ENCODE assay signal across 8 mouse cellular contexts in genomic region chr11:99023500-99024467, GRCm38 (mm10). TPM values are rescaled to one million over a fixed set of nuclear protein-coding genes. Genes with fewer than 3 reads are reported as not detected.
DNase-seq lines count a peak whose midpoint lies in the region; ATAC-seq and TF ChIP-seq lines count a peak whose summit lies in the region.

Top2a (minus strand) TSS chr11:99024189.

- H3K4me3 ChIP-seq in hindbrain, embryonic 10.5 days, result peak within 1 kb of the TSS; percentile 87
- H3K4me3 ChIP-seq in lung, postnatal 0 days (ENCODE audit: low read depth, low read length), result peak within 1 kb of the TSS; percentile 79

- peak; percentile 97 for DNase-seq in Muller cell, postnatal 12 days (ENCODE audit: inconsistent ontology term)
- DNase-seq in cerebellum, adult 9-10 months, result peak; percentile 100
- peak; percentile 96 for DNase-seq in hindbrain, embryonic 10.5 days (ENCODE audit: low spot score)
- peak; percentile 95 for DNase-seq in layer of hippocampus, adult 9-11 months
- DNase-seq in lung, postnatal 0 days (ENCODE audit: low spot score), result peak; percentile 98
- DNase-seq in ovary, postnatal 14 days (ENCODE audit: low spot score), result peak; percentile 99
- peak; percentile 92 for DNase-seq in thymus, postnatal 14 days

- peak within 1 kb of the TSS; percentile 68 for H3K4me2 ChIP-seq in lung, postnatal 0 days (replicated peaks; ENCODE audit: low read depth, low read length)

- H3K4me1 ChIP-seq in hindbrain, embryonic 10.5 days (replicated peaks), result peaks cover 30% of the 10 kb centered on the region
- 0 out of 2 replicates have a peak, but pooled peaks cover 4% of the 10 kb centered on the region for H3K4me1 ChIP-seq in lung, postnatal 0 days (ENCODE audit: insufficient read depth, low read depth, low read length)

- under 1% methylated on average over 54 of the region's 54 CpGs for WGBS in hindbrain, embryonic 10.5 days
- under 1% methylated on average over 54 of the region's 54 CpGs for WGBS in lung, postnatal 0 days

- TF ChIP-seq EP300 in lung, postnatal 0 days (IDR thresholded peaks at IDR 0.05), result peak; percentile 93

- no peaks in the 10 kb centered on the region for H3K27me3 ChIP-seq in hindbrain, embryonic 10.5 days (ENCODE audit: insufficient read depth, poor library complexity, severe bottlenecking)
- H3K27me3 ChIP-seq in lung, postnatal 0 days (replicated peaks; ENCODE audit: insufficient read depth, low read length), result no peaks in the 10 kb centered on the region

- no peak for TF ChIP-seq CTCF in lung, postnatal 0 days (IDR thresholded peaks at IDR 0.05)

- peak within 1 kb of the TSS; percentile 97 for H3K27ac ChIP-seq in hindbrain, embryonic 10.5 days
- H3K27ac ChIP-seq in lung, postnatal 0 days (ENCODE audit: low read length), result no peak within 1 kb of the TSS

- H3K36me3 ChIP-seq in hindbrain, embryonic 10.5 days, result peaks cover 39% of the 10 kb centered on the region
- no peaks in the 10 kb centered on the region for H3K36me3 ChIP-seq in lung, postnatal 0 days (ENCODE audit: insufficient read depth, low read length)

- ATAC-seq in frontal cortex, adult (ENCODE audit: low TSS enrichment), result peak; percentile 100
- ATAC-seq in lung, postnatal 0 days, result peak; percentile 97

- H3K9ac ChIP-seq in lung, postnatal 0 days (replicated peaks; ENCODE audit: low read depth), result peak within 1 kb of the TSS; percentile 51

- H3K9me3 ChIP-seq in hindbrain, embryonic 10.5 days, result no peaks in the 10 kb centered on the region
- H3K9me3 ChIP-seq in lung, postnatal 0 days (ENCODE audit: low read length), result no peaks in the 10 kb centered on the region

RNA-seq across cellular contexts. Expression of gene Top2a, which starts in this region (rescaled TPM):
- polyA plus RNA-seq in hindbrain, embryonic 10.5 days (2016; fragmentation: Nextera tagmentation; extraction: Ambion mirVana), result 225 and 320 TPM in 2 replicates
- polyA plus RNA-seq in lung, postnatal 0 days (2015; fragmentation: Nextera tagmentation; extraction: Ambion mirVana), result 11.1 and 16.9 TPM in 2 replicates

Comparison
In these comparisons a context has a peak if more than half of its experiments do, and no peak if none do; other contexts are left out.
1. RNA of gene Top2a (polyA plus RNA-seq): 225 to 320 TPM in hindbrain, embryonic 10.5 days; 11.1 to 16.9 TPM in lung, postnatal 0 days; every median in the first group is over 10 times any median in the second.
2. Peak in every context shown above with its lines, with median percentiles within 50 percentile points of each other: DNase-seq.